Mouse (Mus musculus): ENCODE data around the gene Klhl3. TPM values are rescaled to one million over a fixed set of nuclear protein-coding genes. Genes with fewer than 3 reads are reported as not detected.

Klhl3 gene
- polyA plus RNA-seq, 1 experiment: 0.86 TPM

DNA sequence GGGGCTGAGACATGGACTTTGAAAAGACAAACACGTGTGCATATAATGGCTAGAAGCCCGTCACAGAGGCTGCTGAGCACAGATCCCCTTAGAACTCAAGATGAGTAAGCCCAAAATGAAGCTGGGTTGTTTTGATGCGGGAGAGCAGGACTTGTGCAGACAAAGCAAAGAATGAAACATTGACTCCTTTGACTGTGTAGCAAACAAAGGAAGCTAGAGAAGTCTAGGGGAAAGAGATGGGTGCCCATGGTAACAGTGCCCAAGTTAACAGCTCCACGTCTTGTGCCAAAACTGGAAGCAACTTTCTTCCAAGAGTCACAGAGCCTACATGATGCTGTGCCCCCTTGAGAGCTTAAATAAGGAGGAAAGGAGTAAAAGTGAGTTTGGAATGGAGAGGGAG is 59.8 kb downstream of the Klhl3 start:
- Histone ChIP-seq H3K27me3 (ENCODE audit: control insufficient read depth, insufficient read depth, low read length) (no peaks in the 10 kb centered on the region), H3K4me3 (ENCODE audit: extremely low read depth, insufficient read depth, insufficient read length) (no peak overlapping the region), H3K36me3 (ENCODE audit: control insufficient read depth, insufficient read depth, low read length) (no peaks in the 10 kb centered on the region), H3K4me1 (ENCODE audit: control insufficient read depth, insufficient read depth, insufficient read length) (peaks cover 3% of the 10 kb centered on the region; the same call in 1 of the 2 replicates), H3K27ac (ENCODE audit: insufficient read depth, low read length) (no peak overlapping the region)
- 87% methylated on average over 4 of the region's 4 CpGs for WGBS
- TF ChIP-seq CTCF (IDR thresholded peaks at IDR 0.05; ENCODE audit: extremely low read depth, insufficient read depth, insufficient read length, insufficient replicate concordance) (no peak), POLR2A (IDR thresholded peaks at IDR 0.05; ENCODE audit: low read depth, low read length) (no peak)
- DNase-seq (ENCODE audit: low read depth in 1 of 2, low spot score in 2 of 2): no peak

DNA sequence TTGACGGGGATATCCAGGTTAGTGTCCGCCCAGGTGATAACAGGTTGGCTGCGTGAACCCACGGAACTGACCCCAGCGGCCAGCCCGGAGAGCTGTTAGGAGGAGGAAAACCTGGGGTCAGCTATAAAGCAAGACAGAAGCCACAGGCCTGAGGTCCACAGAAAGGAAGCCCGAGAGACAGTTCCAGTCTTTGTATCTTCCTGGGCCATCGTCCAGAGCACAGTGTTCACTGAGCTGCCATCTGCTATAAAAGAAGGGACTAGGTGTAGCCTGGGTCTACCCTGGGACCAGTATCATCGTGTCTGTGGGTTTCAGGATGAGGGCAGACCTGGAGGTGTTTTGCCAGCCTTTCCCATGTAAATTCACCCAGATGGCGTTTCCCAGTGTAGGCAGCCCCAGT is 61.7 kb downstream of the Klhl3 start:
- no peak for TF ChIP-seq CTCF (IDR thresholded peaks at IDR 0.05; ENCODE audit: extremely low read depth, insufficient read depth, insufficient read length, insufficient replicate concordance)
- no peak for TF ChIP-seq POLR2A (IDR thresholded peaks at IDR 0.05; ENCODE audit: low read depth, low read length)
- 94% methylated on average over 10 of the region's 10 CpGs for WGBS
- no peaks in the 10 kb centered on the region for H3K36me3 ChIP-seq (ENCODE audit: control insufficient read depth, insufficient read depth, low read length)
- no peak for DNase-seq (ENCODE audit: low read depth in 1 of 2, low spot score in 2 of 2)
- no peaks in the 10 kb centered on the region for H3K4me1 ChIP-seq (ENCODE audit: control insufficient read depth, insufficient read depth, insufficient read length)
- no peak overlapping the region for H3K27ac ChIP-seq (ENCODE audit: insufficient read depth, low read length)
- no peaks in the 10 kb centered on the region for H3K27me3 ChIP-seq (ENCODE audit: control insufficient read depth, insufficient read depth, low read length)
- no peak overlapping the region for H3K4me3 ChIP-seq (ENCODE audit: extremely low read depth, insufficient read depth, insufficient read length)

DNA sequence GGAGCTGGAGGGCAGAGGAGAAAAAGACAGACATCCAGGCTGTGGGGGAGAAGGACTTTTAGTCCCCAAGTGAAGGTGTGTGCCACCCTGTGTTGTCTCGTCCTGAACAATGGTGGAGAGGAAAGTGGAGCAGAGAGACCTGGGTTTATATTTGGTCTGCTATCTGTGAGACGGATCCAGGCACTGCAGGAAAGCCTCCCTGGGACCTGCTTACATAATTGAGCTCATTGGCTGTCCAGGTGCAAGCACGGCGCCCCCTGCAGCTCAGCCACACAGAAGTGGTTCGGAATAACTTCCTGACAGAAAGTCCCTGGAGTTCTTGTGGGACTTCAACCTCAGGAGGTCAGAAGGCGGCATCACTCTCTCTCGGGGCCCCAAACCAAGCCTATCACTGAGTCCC is 62.1 kb downstream of the Klhl3 start:
- Histone ChIP-seq H3K4me3 (ENCODE audit: extremely low read depth, insufficient read depth, insufficient read length) (no peak overlapping the region), H3K27me3 (ENCODE audit: control insufficient read depth, insufficient read depth, low read length) (no peaks in the 10 kb centered on the region), H3K4me1 (ENCODE audit: control insufficient read depth, insufficient read depth, insufficient read length) (no peaks in the 10 kb centered on the region), H3K36me3 (ENCODE audit: control insufficient read depth, insufficient read depth, low read length) (no peaks in the 10 kb centered on the region), H3K27ac (ENCODE audit: insufficient read depth, low read length) (no peak overlapping the region)
- TF ChIP-seq CTCF (IDR thresholded peaks at IDR 0.05; ENCODE audit: extremely low read depth, insufficient read depth, insufficient read length, insufficient replicate concordance) (no peak), POLR2A (IDR thresholded peaks at IDR 0.05; ENCODE audit: low read depth, low read length) (no peak)
- WGBS: 93% methylated on average over 7 of the region's 7 CpGs
- DNase-seq (ENCODE audit: low read depth in 1 of 2, low spot score in 2 of 2): no peak

DNA sequence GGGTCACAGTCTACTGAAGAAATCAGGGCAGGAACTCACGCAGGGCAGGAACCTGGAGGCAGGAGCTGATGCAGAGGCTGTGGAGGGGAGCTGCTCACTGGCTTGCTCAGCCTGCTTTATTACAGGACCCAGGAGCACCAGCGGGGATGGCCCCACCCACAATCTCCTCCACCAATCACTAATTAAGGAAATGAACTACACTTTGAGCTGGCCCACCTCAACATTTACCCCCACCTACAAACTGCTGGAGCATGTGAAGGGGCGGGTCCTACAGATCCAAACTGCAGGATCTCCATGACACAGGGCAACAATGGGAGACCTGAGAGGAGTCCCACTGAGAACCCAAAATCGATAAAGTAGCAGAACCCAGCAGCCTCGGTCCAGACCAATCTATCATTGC is 64.3 kb downstream of the Klhl3 start:
- WGBS: 82% methylated on average over 5 of the region's 5 CpGs
- TF ChIP-seq CTCF (IDR thresholded peaks at IDR 0.05; ENCODE audit: extremely low read depth, insufficient read depth, insufficient read length, insufficient replicate concordance) (no peak), POLR2A (IDR thresholded peaks at IDR 0.05; ENCODE audit: low read depth, low read length) (no peak)
- DNase-seq (ENCODE audit: low read depth in 1 of 2, low spot score in 2 of 2): no peak
- no peaks in the 10 kb centered on the region for H3K27me3 ChIP-seq (ENCODE audit: control insufficient read depth, insufficient read depth, low read length)
- H3K27ac ChIP-seq (ENCODE audit: insufficient read depth, low read length): no peak overlapping the region
- no peaks in the 10 kb centered on the region for H3K36me3 ChIP-seq (ENCODE audit: control insufficient read depth, insufficient read depth, low read length)
- H3K4me3 ChIP-seq (ENCODE audit: extremely low read depth, insufficient read depth, insufficient read length): no peak overlapping the region
- H3K4me1 ChIP-seq (ENCODE audit: control insufficient read depth, insufficient read depth, insufficient read length): no peaks in the 10 kb centered on the region

DNA sequence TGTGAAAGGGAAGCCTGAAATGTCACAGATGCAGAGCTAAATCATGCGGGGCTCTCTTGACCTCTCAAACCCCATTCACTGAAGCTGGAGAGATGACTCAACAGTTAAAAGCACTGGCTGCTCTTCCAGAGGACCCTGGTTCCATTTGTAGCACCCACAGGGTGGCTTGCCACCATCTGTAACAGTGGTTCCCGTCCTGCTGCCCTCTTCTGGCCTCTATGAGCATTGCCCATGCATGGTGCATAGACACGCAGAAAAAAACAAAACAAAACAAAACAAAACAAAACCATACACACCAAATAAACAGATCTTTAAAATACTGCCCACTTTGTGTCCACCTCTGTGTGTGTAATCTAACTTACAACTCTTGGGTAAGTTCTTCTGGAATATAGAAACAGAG is 65.3 kb downstream of the Klhl3 start:
- WGBS: 91% methylated on average over 3 of the region's 3 CpGs
- Histone ChIP-seq H3K27me3 (ENCODE audit: control insufficient read depth, insufficient read depth, low read length) (no peaks in the 10 kb centered on the region), H3K4me1 (ENCODE audit: control insufficient read depth, insufficient read depth, insufficient read length) (no peaks in the 10 kb centered on the region), H3K36me3 (ENCODE audit: control insufficient read depth, insufficient read depth, low read length) (no peaks in the 10 kb centered on the region), H3K27ac (ENCODE audit: insufficient read depth, low read length) (no peak overlapping the region), H3K4me3 (ENCODE audit: extremely low read depth, insufficient read depth, insufficient read length) (no peak overlapping the region)
- DNase-seq (ENCODE audit: low read depth in 1 of 2, low spot score in 2 of 2): no peak
- TF ChIP-seq CTCF (IDR thresholded peaks at IDR 0.05; ENCODE audit: extremely low read depth, insufficient read depth, insufficient read length, insufficient replicate concordance) (no peak), POLR2A (IDR thresholded peaks at IDR 0.05; ENCODE audit: low read depth, low read length) (no peak)

DNA sequence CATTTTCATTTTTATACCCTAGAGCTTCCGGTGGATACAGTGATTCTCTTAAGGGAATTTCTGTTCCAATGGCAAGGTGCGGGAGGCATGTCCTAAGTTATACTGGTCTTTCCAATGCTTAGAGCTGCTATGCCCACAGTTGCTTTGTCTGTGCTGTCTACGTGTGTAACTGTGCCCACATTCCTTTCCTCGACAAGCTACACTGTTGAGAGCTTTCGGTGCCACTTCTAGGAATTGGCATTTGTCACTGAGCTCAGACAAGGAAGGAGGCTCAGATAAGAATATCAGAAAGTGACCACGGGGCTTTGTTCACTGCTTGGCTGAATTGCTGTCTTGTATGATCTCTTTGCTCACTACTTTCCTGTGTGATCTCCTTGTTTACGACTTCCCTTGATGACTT is 67.2 kb downstream of the Klhl3 start:
- TF ChIP-seq CTCF (IDR thresholded peaks at IDR 0.05; ENCODE audit: extremely low read depth, insufficient read depth, insufficient read length, insufficient replicate concordance): no peak
- no peak for TF ChIP-seq POLR2A (IDR thresholded peaks at IDR 0.05; ENCODE audit: low read depth, low read length)
- Histone ChIP-seq H3K27me3 (ENCODE audit: control insufficient read depth, insufficient read depth, low read length) (no peaks in the 10 kb centered on the region), H3K36me3 (ENCODE audit: control insufficient read depth, insufficient read depth, low read length) (no peaks in the 10 kb centered on the region), H3K4me1 (ENCODE audit: control insufficient read depth, insufficient read depth, insufficient read length) (no peaks in the 10 kb centered on the region), H3K27ac (ENCODE audit: insufficient read depth, low read length) (no peak overlapping the region), H3K4me3 (ENCODE audit: extremely low read depth, insufficient read depth, insufficient read length) (no peak overlapping the region)
- WGBS: 86% methylated on average over 7 of the region's 7 CpGs
- no peak for DNase-seq (ENCODE audit: low read depth in 1 of 2, low spot score in 2 of 2)

DNA sequence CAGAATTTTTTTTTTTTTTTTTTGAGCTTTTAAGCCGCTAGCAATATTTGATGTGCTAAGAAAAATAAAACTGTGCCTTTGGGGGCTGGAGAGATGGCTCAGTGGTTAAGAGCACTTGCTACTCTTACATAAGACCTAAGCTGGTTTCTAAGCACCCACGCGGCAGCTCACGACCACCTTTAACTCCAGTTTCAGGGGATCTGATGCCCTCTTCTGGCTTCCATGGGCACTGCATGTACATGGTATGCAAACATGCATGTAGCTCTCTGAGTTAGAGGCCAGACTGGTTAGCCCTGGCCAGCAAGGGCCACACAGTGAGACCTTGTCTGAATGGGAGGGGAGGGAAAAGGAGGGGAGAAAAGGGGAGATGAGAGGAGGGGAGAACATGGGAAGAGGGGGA is 68.1 kb downstream of the Klhl3 start:
- TF ChIP-seq POLR2A (IDR thresholded peaks at IDR 0.05; ENCODE audit: low read depth, low read length): no peak
- no peak for TF ChIP-seq CTCF (IDR thresholded peaks at IDR 0.05; ENCODE audit: extremely low read depth, insufficient read depth, insufficient read length, insufficient replicate concordance)
- no peaks in the 10 kb centered on the region for H3K36me3 ChIP-seq (ENCODE audit: control insufficient read depth, insufficient read depth, low read length)
- H3K4me3 ChIP-seq (ENCODE audit: extremely low read depth, insufficient read depth, insufficient read length): no peak overlapping the region
- no peaks in the 10 kb centered on the region for H3K4me1 ChIP-seq (ENCODE audit: control insufficient read depth, insufficient read depth, insufficient read length)
- H3K27me3 ChIP-seq (ENCODE audit: control insufficient read depth, insufficient read depth, low read length): no peaks in the 10 kb centered on the region
- WGBS: 86% methylated on average over 4 of the region's 4 CpGs
- DNase-seq (ENCODE audit: low read depth in 1 of 2, low spot score in 2 of 2): no peak
- no peak overlapping the region for H3K27ac ChIP-seq (ENCODE audit: insufficient read depth, low read length)
